Mouse (Mus musculus): Measurements from ENCODE around the gene Asphd2. TPM values are rescaled to one million over a fixed set of nuclear protein-coding genes. Genes with fewer than 3 reads are reported as not detected.

Gene Asphd2
- polyA plus RNA-seq, 1 experiment from 2014 or later, result 0.93 TPM

DNA sequence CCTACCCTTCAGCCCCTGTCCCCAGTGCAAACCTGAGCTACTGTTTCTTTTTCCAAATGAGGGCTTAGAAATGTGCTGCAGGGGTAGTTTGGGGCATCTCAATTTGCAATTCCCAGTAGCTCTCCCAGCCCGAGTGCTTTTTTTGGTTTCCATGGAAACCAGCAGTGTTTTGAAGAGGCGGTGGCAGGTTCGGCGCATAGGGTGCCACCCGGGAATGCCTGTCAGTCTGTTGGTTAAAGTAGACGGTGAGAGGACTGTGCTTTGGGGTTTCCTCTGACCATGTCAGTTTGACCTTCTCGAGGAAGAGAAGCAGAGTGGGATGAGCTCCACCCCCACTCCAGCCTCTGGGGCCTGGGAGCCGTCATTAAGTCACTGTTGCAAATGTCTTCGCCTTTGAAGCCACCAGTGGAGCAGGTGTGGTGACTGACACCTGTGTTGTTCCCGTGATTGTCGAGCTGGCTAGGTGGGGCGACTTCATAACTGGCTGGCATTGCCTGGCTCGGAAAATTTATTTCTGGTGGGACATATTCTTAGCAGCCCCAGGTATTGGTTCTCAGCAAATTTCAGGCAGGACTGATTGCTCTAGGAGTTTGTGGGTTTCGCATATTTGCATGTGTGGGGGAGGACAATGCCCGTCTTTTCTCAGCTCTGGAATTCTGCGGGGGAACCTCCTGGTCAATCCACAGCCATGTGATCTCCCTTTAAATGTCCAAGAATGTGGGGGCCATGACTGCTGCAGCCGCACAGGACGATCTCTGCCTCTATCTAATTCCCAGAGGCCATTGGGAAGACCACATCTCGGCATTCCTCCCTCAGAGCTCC is 17.1 kb upstream of the Asphd2 start:
- Histone ChIP-seq H3K4me3 (no peak overlapping the region), H3K9me3 (replicated peaks) (no peaks in the 10 kb centered on the region; the same call in 1 of the 2 replicates), H3K27me3 (replicated peaks) (peaks cover 52% of the 10 kb centered on the region), H3K4me2 (no peak overlapping the region), H3K4me1 (0 out of 2 replicates have a peak, but pooled peaks cover 3% of the 10 kb centered on the region), H3K9ac (no peak overlapping the region), H3K36me3 (no peaks in the 10 kb centered on the region), H3K27ac (no peak overlapping the region)
- WGBS (ENCODE audit: insufficient replicate concordance), result 21% methylated on average over 19 of the region's 19 CpGs
- ATAC-seq, result no peak

DNA sequence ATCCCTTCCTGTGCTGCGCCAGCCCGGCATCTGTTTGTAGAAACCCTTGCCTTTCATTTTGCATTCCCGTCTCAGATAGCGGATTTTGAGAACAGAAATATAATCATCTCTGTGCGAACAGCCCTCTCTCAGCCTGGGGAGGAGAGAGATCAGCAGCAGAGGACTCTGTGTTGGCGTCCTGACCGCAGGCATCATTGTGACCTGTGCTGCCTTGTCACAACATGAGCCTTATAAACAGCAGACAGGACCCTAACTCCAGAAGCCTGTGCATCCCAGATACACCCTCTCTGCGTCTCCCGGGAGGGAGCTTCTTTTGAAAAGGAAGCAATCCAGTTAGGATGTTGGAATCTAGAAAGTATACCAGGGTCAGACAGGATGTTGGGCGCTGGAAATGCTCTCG is 16.4 kb upstream of the Asphd2 start:
- no peak for ATAC-seq
- Histone ChIP-seq H3K27ac (no peak overlapping the region), H3K36me3 (no peaks in the 10 kb centered on the region), H3K27me3 (replicated peaks) (peaks cover 52% of the 10 kb centered on the region), H3K9me3 (replicated peaks) (no peaks in the 10 kb centered on the region; the same call in 1 of the 2 replicates), H3K4me1 (0 out of 2 replicates have a peak, but pooled peaks cover 3% of the 10 kb centered on the region), H3K9ac (no peak overlapping the region), H3K4me3 (no peak overlapping the region), H3K4me2 (no peak overlapping the region)
- WGBS (ENCODE audit: insufficient replicate concordance), result 48% methylated on average over 11 of the region's 11 CpGs

DNA sequence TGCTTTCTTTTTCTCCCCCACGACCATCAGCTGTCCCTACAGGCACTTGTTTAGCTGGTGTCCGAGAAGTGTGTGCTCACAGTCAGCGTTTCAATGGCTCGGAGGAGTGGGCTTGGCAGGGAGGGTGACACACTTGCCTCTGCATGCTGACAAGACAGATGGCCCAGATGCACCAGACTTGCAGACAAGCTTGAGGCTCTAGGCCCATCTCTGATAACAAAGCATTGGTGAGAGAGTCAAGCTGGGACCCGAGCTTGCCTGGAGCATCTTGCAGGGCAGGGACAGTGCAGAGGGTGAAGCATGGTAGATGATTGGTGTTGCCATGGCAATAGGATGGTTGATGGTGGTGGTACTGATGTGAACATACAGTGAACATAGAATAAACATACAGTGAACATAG is 14.6 kb upstream of the Asphd2 start:
- H3K27ac ChIP-seq, result no peak overlapping the region
- H3K4me3 ChIP-seq, result no peak overlapping the region
- H3K4me2 ChIP-seq, result no peak overlapping the region
- no peak for ATAC-seq
- H3K9ac ChIP-seq, result no peak overlapping the region
- no peaks in the 10 kb centered on the region for H3K36me3 ChIP-seq
- 0 out of 2 replicates have a peak, but pooled peaks cover 6% of the 10 kb centered on the region for H3K4me1 ChIP-seq
- H3K27me3 ChIP-seq (replicated peaks), result peaks cover 52% of the 10 kb centered on the region
- H3K9me3 ChIP-seq (replicated peaks), result no peaks in the 10 kb centered on the region; the same call in 1 of the 2 replicates
- WGBS (ENCODE audit: insufficient replicate concordance), result 44% methylated on average over 5 of the region's 5 CpGs

DNA sequence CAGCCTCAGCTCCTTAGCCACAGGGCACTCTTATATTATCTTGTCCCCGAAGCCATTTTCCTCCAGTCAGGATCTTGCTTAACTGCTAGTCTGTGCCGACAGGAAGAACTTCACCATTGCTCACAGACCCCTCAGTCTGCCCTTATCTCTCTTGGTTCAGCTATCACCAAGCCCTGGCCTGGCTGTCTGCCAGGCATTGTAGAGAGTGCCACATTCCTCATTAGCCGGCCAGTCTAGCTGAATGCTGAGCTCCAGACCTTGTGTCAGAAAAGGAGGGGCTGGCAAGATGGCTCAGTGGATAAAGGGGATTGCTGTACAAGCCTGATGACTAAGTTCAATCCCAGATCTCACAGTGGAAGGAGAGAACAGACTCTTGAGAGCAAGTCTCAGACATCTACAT is 11.4 kb upstream of the Asphd2 start:
- Histone ChIP-seq H3K4me1 (0 out of 2 replicates have a peak, but pooled peaks cover 6% of the 10 kb centered on the region), H3K27me3 (replicated peaks) (peaks cover 26% of the 10 kb centered on the region), H3K9ac (no peak overlapping the region), H3K9me3 (replicated peaks) (no peaks in the 10 kb centered on the region), H3K4me2 (no peak overlapping the region), H3K27ac (no peak overlapping the region), H3K4me3 (no peak overlapping the region), H3K36me3 (no peaks in the 10 kb centered on the region)
- WGBS (ENCODE audit: insufficient replicate concordance), result 29% methylated on average over 3 of the region's 3 CpGs
- no peak for ATAC-seq

DNA sequence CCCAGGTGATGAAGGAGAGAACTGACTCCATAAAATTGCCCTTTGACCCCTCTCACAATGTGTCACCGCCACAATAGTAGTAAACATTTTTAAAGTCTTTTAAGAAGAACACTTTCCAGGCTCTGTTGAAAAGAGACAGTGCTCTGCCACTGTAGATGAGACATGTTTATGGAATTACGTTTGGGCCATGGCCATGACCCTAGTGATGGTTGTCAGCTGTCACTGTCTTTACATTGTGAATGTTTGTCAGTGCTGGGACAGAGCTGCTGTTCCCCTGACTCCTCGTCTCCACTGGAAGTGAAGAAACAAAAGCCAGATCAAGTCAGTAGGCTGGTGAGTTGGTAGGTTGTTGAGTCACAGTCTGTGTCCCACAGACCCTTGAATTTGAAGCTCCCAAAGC is 7.8 kb upstream of the Asphd2 start:
- WGBS (ENCODE audit: insufficient replicate concordance), result 45% methylated on average over 3 of the region's 3 CpGs

DNA sequence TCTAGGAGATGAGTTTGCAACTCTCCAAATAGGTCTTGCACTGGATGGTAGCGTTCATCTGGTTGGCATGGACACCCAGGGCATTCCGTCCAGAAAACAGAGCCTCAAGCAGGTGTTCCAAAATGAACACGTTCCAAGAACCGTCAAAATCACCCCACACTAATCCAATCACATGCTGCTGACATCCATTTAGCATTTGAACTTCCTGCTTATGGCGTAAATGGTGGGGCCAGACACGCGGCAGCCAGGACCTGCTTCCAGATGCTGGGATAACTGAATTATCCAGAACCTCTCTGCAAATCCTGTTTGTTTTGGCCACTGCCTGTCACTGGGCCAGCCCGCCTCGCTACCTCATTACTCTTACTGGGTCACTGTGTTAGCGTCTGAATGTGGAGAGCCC is 4.6 kb upstream of the Asphd2 start:
- no peak overlapping the region for H3K27ac ChIP-seq
- no peaks in the 10 kb centered on the region for H3K36me3 ChIP-seq
- H3K27me3 ChIP-seq (replicated peaks), result peaks cover 44% of the 10 kb centered on the region
- H3K4me1 ChIP-seq, result no peaks in the 10 kb centered on the region
- ATAC-seq, result no peak
- H3K9me3 ChIP-seq (replicated peaks), result no peaks in the 10 kb centered on the region
- no peak overlapping the region for H3K4me2 ChIP-seq
- no peak overlapping the region for H3K4me3 ChIP-seq
- H3K9ac ChIP-seq, result no peak overlapping the region
- 63% methylated on average over 10 of the region's 10 CpGs for WGBS (ENCODE audit: insufficient replicate concordance)

More for the DNA sequence above, 7.8 kb upstream of the Asphd2 start:
- H3K4me3 ChIP-seq, result no peak overlapping the region
- ATAC-seq, result no peak
- no peak overlapping the region for H3K4me2 ChIP-seq
- peaks cover 13% of the 10 kb centered on the region; the same call in 1 of the 2 replicates for H3K27me3 ChIP-seq (replicated peaks)
- no peak overlapping the region for H3K9ac ChIP-seq
- 0 out of 2 replicates have a peak, but pooled peaks cover 4% of the 10 kb centered on the region for H3K4me1 ChIP-seq
- H3K9me3 ChIP-seq (replicated peaks), result no peaks in the 10 kb centered on the region
- no peaks in the 10 kb centered on the region for H3K36me3 ChIP-seq
- no peak overlapping the region for H3K27ac ChIP-seq

DNA sequence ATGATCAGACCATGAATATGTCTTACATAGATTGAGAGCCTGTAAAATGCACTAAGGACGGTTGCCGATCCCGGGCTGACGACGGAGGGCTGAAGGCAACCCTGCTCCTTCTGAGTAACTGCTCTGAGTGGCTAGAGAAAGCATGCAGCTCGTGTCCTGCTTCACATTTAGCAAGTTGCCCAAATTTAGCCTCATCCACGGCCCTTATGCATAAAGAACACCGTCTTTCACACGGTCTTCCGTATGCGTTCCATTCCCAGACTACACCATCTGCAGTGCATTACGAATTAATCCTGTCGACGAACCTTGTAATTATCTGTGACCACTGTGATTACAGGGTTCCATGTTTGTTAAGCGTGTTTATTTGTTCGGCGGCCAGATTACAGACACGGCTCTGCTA is 1.4 kb upstream of the Asphd2 start:
- Histone ChIP-seq H3K9ac (no peak overlapping the region), H3K36me3 (no peaks in the 10 kb centered on the region), H3K27ac (no peak overlapping the region), H3K9me3 (replicated peaks) (no peaks in the 10 kb centered on the region), H3K4me3 (no peak overlapping the region), H3K4me1 (no peaks in the 10 kb centered on the region), H3K27me3 (replicated peaks) (peaks cover 76% of the 10 kb centered on the region), H3K4me2 (no peak overlapping the region)
- 76% methylated on average over 18 of the region's 18 CpGs for WGBS (ENCODE audit: insufficient replicate concordance)
- ATAC-seq, result no peak

DNA sequence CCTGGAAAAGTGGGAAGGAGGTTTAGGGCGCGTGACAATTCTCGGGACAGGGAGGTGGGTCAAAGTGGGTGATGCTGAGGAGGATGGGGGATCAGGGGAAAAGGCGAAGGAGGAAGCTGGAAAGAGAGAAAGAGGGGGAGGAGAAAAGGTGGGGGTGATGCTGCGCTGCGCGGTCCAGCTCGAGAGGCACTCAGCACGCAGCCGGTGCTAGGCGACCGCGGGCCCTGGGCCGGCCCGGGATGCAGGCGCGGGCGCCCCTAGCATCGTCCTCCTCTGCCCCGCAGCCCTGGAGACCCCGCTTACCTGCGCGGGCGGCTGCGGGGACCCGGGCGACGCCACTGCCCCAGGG is 277 bp downstream of the Asphd2 start:
- Histone ChIP-seq H3K4me1 (no peaks in the 10 kb centered on the region), H3K4me2 (peak overlapping the region; percentile 65), H3K4me3 (peak overlapping the region; percentile 50), H3K9me3 (replicated peaks) (no peaks in the 10 kb centered on the region), H3K27ac (no peak overlapping the region), H3K36me3 (no peaks in the 10 kb centered on the region), H3K9ac (no peak overlapping the region), H3K27me3 (replicated peaks) (peaks cover 74% of the 10 kb centered on the region)
- ATAC-seq, result no peak
- 2% methylated on average over 21 of the region's 28 CpGs for WGBS (ENCODE audit: insufficient replicate concordance)

DNA sequence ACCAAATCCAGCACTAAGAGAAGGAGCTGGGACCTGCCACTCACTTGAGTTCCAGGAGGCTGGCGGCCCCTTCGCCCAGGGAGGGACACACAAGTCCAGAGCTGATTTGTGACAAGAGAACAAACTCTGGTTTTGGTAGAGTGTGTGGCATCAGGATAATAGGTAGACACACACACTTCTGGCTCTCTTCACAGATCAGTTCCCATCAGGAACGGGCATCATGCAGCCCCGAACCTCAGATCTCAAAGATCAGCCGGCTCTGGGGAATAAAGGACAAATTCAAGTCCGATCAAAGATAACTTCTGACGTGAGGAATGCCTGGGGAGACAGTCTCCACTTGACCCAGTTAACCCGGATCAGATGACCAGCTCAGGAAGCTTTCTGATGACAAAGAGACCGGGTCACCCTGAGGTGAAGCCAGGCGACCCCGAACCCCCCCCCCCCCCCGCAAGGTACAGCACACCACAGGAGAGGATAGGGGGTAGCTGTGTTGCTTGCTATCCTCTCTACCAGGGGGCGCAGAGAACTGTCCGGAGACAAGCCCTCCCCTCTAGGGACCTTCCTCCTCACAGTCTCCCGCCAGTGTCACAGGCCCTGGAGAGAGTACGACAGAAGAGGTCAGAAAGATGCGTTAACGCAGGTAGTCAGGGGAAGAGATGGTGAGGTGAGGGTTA is 788 bp downstream of the Asphd2 start:
- WGBS (ENCODE audit: insufficient replicate concordance), result 17% methylated on average over 18 of the region's 18 CpGs
- peaks cover 69% of the 10 kb centered on the region for H3K27me3 ChIP-seq (replicated peaks)
- no peaks in the 10 kb centered on the region for H3K36me3 ChIP-seq
- H3K9ac ChIP-seq, result no peak overlapping the region
- no peak overlapping the region for H3K27ac ChIP-seq
- peak overlapping the region; percentile 65 for H3K4me2 ChIP-seq
- no peaks in the 10 kb centered on the region for H3K4me1 ChIP-seq
- H3K4me3 ChIP-seq, result peak overlapping the region; percentile 50; the same call in 1 of the 2 replicates
- no peaks in the 10 kb centered on the region for H3K9me3 ChIP-seq (replicated peaks)
- no peak for ATAC-seq

DNA sequence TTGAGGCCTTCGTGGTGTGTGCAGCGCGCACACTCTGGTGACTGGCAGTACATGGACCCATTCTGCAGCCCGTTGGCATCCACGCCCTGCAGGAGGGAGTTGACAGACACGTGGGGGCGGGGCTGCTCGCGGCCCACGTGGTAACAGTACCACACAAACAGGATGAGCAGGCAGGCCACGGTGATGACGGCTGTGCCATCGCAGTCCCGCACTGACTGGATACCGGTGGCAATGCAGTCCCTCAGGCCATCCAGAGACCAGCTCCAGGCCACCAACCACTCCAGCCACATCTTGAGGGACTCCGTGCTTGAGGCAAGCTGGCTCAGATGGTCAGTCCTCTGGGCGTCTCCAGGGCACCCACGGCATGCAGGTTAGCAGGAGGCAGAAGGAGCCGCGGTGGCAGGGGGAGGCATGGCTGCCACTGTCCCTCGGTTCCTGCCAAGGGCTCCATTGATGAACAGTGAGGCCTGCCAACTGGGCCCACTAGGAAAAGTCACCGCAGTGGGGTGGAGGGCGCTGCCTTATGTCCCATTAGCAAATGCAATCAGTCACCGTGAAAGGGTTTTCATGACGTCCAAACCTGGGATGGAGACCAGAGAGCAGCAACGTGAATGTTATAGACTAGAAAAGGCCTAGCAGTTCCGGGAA is 2.9 kb downstream of the Asphd2 start:
- Histone ChIP-seq H3K9me3 (replicated peaks) (no peaks in the 10 kb centered on the region), H3K27ac (no peak overlapping the region), H3K36me3 (no peaks in the 10 kb centered on the region), H3K4me2 (no peak overlapping the region), H3K27me3 (replicated peaks) (peaks cover 61% of the 10 kb centered on the region), H3K9ac (no peak overlapping the region), H3K4me1 (peaks cover 4% of the 10 kb centered on the region; the same call in 1 of the 2 replicates), H3K4me3 (no peak overlapping the region)
- 54% methylated on average over 27 of the region's 27 CpGs for WGBS (ENCODE audit: insufficient replicate concordance)
- ATAC-seq, result no peak

DNA sequence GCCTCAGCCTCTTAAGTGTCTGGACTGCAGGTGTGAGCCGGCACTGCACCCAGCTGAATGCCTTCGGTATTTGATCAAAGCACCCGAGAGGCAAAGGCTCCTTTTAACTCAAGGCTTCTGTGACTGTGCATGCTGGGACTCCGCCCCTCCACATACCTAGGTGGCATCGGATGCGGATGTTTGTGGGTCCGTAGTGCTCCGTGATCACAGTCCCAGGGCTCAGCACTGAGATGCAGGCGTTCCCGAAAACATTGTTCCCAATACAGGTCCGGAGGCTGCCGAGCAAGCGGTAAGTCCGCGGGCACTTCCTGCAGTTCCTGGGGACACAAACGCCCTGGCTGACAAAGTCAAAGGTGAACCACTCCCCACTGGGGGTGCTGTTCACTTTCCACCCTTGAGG is 3.7 kb downstream of the Asphd2 start:
- Histone ChIP-seq H3K4me1 (peaks cover 12% of the 10 kb centered on the region), H3K4me3 (no peak overlapping the region), H3K4me2 (no peak overlapping the region), H3K36me3 (no peaks in the 10 kb centered on the region), H3K9ac (no peak overlapping the region), H3K9me3 (replicated peaks) (no peaks in the 10 kb centered on the region), H3K27me3 (replicated peaks) (peaks cover 53% of the 10 kb centered on the region), H3K27ac (no peak overlapping the region)
- no peak for ATAC-seq
- WGBS (ENCODE audit: insufficient replicate concordance), result 40% methylated on average over 16 of the region's 16 CpGs

DNA sequence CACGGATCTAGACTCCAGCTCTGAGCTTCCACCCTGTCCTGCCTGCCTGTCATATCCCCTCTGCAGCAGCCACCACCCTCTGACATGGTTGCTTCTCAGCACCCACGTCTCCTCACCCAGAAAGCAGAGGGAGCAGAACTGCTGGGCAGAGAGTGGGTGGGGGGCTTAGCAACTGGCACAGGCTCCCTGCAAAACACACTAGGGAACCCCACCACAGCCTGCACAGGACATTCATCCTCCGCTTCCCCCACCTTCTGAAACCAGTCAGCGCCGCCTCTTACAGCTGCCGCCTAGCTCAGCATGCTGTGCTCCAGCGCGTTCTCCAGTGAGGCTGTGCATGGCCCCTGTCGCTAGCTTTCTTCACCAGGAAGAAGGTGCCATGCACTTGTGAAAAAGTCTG is 5.3 kb downstream of the Asphd2 start:
- Histone ChIP-seq H3K36me3 (no peaks in the 10 kb centered on the region), H3K27me3 (replicated peaks) (peaks cover 37% of the 10 kb centered on the region)

More for the DNA sequence above, 5.3 kb downstream of the Asphd2 start:
- no peaks in the 10 kb centered on the region for H3K9me3 ChIP-seq (replicated peaks)
- H3K4me2 ChIP-seq, result no peak overlapping the region
- H3K4me3 ChIP-seq, result no peak overlapping the region
- ATAC-seq, result no peak
- WGBS (ENCODE audit: insufficient replicate concordance), result 73% methylated on average over 9 of the region's 9 CpGs
- no peak overlapping the region for H3K9ac ChIP-seq
- peaks cover 29% of the 10 kb centered on the region for H3K4me1 ChIP-seq
- no peak overlapping the region for H3K27ac ChIP-seq
